Mouse (Mus musculus) liver, embryonic 16.5 days (tissue): ENCODE measurements around the gene Psmd2. TPM values are rescaled to one million over a fixed set of nuclear protein-coding genes. Genes with fewer than 3 reads are reported as not detected.
A peak's percentile ranks its signal among the peaks of the same experiment; 100 is the strongest.

Experiments
- ATAC-seq: fragments of 200-750 bp; cut with Nextera tagmentation; 2 replicates; pipeline ENCODE4 v1.8.0; 2017; ENCODE audit warnings: low read depth, mild to moderate bottlenecking, moderate number of reproducible peaks, moderate library complexity
- H3K27ac ChIP-seq: fragments of 300-500 bp; sonication (generic); 2 replicates; pipeline ENCODE4 v1.5.1; 2014; ENCODE audit warnings: mild to moderate bottlenecking, low read length
- H3K27me3 ChIP-seq: fragments of 300-500 bp; sonication (generic); 2 replicates; pipeline ENCODE4 v1.6.1; 2014; ENCODE audit warnings: low read depth, low read length, mixed read lengths; ENCODE audit not compliant: control insufficient read depth, insufficient read depth
- H3K36me3 ChIP-seq: fragments of 300-500 bp; sonication (generic); 2 replicates; pipeline ENCODE4 v1.6.1; 2014; ENCODE audit warnings: mild to moderate bottlenecking; ENCODE audit not compliant: control insufficient read depth, insufficient read depth
- H3K4me1 ChIP-seq: fragments of 300-500 bp; sonication (generic); 2 replicates; pipeline ENCODE4 v1.6.1; 2014; ENCODE audit warnings: low read depth, low read length, mixed read lengths; ENCODE audit not compliant: control insufficient read depth
- H3K4me2 ChIP-seq: fragments of 300-500 bp; sonication (generic); 2 replicates; pipeline ENCODE4 v1.6.1; 2014; ENCODE audit warnings: low read depth, low read length, mixed read lengths
- H3K4me3 ChIP-seq: fragments of 300-500 bp; sonication (generic); 2 replicates; pipeline ENCODE4 v1.5.1; 2014; ENCODE audit warnings: low read depth, mild to moderate bottlenecking, low read length
- H3K9ac ChIP-seq: fragments of 300-500 bp; sonication (generic); 2 replicates; pipeline ENCODE4 v1.6.1; 2014; ENCODE audit warnings: low read depth, low read length
- H3K9me3 ChIP-seq: fragments of 300-500 bp; sonication (generic); replicated peaks from 2 replicates; pipeline ENCODE4 v1.6.1; 2016; ENCODE audit warnings: low read length; ENCODE audit not compliant: control insufficient read depth
- WGBS: fragments of 180-500 bp; shearing (Covaris S2); extraction: QIAGEN DNeasy Blood & Tissue Kit; methylation state at CpG from one replicate; pipeline ENCODE4 v1.1.7; 2014; ENCODE audit not compliant: insufficient replicate concordance; 5-methylcytosine and 5-hydroxymethylcytosine counted together
- polyA plus RNA-seq: library from polyadenylated mRNA; unstranded; fragments of >200 nt; fragmentation: Nextera tagmentation; extraction: Ambion mirVana; gene quantifications from 2 replicates; pipeline ENCODE4 v1.2.1, GENCODE M21; 2015

The Psmd2 gene
- polyA plus RNA-seq, 1 experiment from 2014 or later = 159 TPM

DNA sequence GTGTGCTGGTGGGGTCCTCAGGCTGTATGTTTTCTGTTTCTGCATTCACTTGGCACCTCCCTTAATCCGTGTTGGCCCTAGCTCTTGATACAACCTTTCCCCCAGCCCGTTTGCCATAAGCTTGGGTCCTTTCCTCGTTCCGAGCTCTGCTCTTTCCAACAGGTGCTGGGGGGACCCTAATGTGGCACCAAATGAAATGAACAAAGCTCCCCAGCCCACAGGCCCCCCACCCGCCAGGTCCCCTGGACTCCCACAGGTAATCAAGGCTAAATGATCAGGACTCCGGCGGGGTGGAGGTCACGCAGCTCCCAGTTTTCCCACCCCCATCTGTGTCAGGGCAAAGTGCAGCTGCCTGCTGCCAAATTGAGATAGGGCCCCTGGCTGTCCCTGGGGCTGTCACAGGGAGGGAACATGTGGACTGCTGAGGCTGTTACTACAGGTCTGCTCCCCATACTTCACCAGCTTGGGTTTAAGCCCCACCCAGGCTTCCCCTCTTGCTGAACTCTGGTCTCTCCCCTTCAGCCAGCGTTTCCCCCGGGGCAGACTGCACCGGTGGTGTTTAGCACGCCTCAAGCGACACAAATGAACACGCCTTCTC, 22.4 kb downstream of the Psmd2 start:
- Histone ChIP-seq H3K27ac (peak overlapping the region; percentile 92), H3K27me3 (no peaks in the 10 kb centered on the region), H3K9me3 (no peaks in the 10 kb centered on the region), H3K4me3 (peak overlapping the region; percentile 93), H3K4me2 (peak overlapping the region; percentile 85), H3K4me1 (peaks cover 49% of the 10 kb centered on the region), H3K9ac (peak overlapping the region; percentile 92), H3K36me3 (peaks cover 32% of the 10 kb centered on the region)
- 2% methylated on average over 14 of the region's 14 CpGs for WGBS
- peak; percentile 73 for ATAC-seq

DNA sequence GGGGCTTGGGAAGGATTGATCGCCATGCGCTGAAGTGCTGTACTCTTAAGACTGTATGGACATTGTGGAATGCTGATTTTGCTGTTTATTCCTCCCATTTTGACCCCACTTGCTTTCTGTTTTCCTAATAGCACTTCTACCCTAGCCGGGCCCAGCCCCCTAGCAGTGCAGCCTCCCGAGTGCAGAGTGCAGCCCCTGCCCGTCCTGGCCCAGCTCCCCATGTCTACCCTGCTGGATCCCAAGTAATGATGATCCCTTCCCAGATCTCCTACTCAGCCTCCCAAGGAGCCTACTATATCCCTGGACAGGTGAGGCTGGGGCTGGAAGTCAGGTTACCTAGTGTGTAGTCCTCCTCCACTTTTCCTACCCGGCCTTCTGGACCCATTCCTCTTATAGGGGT, 23.8 kb downstream of the Psmd2 start:
- ATAC-seq = no peak
- 84% methylated on average over 6 of the region's 6 CpGs for WGBS
- H3K27me3 ChIP-seq = no peaks in the 10 kb centered on the region
- no peaks in the 10 kb centered on the region for H3K9me3 ChIP-seq
- H3K27ac ChIP-seq = 0 out of 2 replicates have a peak overlapping the region, but pooled peaks have one; percentile 17
- 0 out of 2 replicates have a peak overlapping the region, but pooled peaks have one; percentile 16 for H3K9ac ChIP-seq
- H3K4me2 ChIP-seq = peak overlapping the region; percentile 85
- H3K4me3 ChIP-seq = peak overlapping the region; percentile 93
- peaks cover 45% of the 10 kb centered on the region for H3K36me3 ChIP-seq
- H3K4me1 ChIP-seq = peaks cover 49% of the 10 kb centered on the region

DNA sequence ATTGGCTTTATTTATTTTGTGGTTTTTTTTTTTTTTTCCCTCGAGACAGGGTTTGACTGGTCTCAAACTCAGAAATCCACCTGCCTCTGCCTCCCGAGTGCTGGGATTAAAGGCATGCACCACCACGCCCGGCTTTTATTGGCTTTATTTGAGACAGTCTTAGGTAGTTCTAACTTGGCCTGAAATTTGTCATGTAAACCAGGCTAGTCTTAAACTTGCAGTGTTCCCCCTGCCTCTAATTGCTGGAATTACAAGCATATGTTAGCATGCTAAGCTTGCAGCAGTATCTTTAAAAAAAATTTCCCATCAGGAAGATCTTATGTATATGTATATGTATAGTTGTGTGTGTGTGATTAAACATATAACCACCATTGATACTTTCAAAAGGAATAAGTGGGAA, 25.2 kb downstream of the Psmd2 start:
- H3K4me3 ChIP-seq = no peak overlapping the region
- no peak overlapping the region for H3K27ac ChIP-seq
- H3K9me3 ChIP-seq = no peaks in the 10 kb centered on the region
- H3K4me2 ChIP-seq = no peak overlapping the region
- no peak for ATAC-seq
- no peak overlapping the region for H3K9ac ChIP-seq
- H3K4me1 ChIP-seq = peaks cover 49% of the 10 kb centered on the region
- H3K36me3 ChIP-seq = peaks cover 58% of the 10 kb centered on the region
- 74% methylated on average over 4 of the region's 4 CpGs for WGBS
- no peaks in the 10 kb centered on the region for H3K27me3 ChIP-seq

DNA sequence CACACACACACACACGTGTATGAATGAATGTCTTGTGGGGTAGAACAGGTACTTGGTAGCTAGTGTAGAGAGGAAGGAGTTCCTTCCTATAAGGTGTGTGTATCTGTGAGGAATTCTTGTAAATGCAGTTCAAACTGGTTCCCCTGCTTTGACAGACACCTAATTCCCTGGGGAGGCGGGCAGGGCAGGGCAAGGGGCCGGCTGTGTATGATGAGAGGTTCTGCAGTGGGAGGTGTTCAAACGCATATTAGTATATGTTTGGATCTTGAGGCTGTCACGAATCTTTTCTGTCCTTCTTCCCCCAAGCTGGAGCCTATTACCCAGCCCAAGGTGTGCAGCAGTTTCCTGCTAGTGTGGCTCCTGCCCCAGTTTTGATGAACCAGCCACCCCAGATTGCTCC, 25.9 kb downstream of the Psmd2 start:
- no peak overlapping the region for H3K4me3 ChIP-seq
- no peaks in the 10 kb centered on the region for H3K9me3 ChIP-seq
- H3K9ac ChIP-seq = 0 out of 2 replicates have a peak overlapping the region, but pooled peaks have one; percentile 8
- no peak overlapping the region for H3K4me2 ChIP-seq
- no peaks in the 10 kb centered on the region for H3K27me3 ChIP-seq
- ATAC-seq = no peak
- peak overlapping the region; percentile 25; the same call in 1 of the 2 replicates for H3K27ac ChIP-seq
- H3K36me3 ChIP-seq = peaks cover 64% of the 10 kb centered on the region
- peaks cover 44% of the 10 kb centered on the region for H3K4me1 ChIP-seq
- 79% methylated on average over 5 of the region's 5 CpGs for WGBS

DNA sequence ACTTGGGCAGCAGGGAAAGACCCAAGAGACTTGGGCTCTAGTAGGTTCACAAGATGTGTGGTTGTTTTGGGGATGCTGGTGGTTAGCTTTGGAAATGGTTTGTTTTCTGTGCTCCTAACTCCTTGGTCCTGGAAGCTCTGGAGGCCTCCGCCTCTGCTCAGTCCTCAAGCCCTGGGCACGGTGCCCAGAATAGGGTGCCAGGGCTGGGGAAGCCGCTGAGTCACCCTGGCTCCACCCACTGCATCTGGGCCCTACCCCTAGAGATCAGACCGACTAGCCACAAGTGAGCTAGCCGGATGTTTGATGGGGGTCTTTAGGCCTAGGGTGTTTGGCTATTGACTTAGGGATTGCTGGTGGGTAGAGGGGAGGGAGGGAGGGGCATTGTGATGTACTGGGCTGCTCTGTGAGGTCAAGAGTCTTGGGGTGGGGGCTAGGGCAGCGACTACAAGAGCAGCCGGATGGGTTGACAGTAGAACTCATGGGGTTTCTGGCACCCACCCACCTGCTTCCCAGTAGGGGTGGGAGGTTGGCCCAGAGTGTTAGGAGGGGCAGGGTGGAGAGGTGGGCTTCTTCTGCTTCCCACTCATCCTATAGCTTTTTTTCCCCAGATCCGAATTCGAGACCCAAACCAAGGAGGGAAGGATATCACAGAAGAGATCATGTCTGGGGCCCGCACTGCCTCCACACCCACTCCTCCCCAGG, 26.7 kb downstream of the Psmd2 start:
- peak; percentile 73 for ATAC-seq
- Histone ChIP-seq H3K4me1 (peaks cover 43% of the 10 kb centered on the region), H3K27ac (peak overlapping the region; percentile 51)

DNA sequence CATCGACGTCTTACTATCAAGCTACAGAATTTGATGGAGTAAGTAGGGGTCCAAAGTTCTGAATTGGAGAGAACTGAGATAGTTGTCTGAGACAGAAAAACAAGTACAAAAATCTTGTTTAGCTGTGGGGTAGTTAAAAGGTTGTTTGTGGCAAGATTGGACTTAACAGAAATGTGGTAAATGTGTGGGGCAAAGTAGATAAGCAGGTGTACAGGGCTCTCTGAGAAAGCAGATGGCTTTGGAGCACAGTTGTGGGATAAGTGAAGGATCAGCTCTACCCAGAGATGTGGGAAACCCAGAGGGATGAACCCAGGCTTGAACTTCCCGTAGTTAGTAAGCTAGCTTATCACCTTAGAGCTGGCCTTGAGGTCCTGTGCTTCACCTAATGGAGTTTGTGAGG, 39.3 kb downstream of the Psmd2 start:
- no peak overlapping the region for H3K27ac ChIP-seq
- H3K4me1 ChIP-seq = peaks cover 17% of the 10 kb centered on the region
- H3K9me3 ChIP-seq = no peaks in the 10 kb centered on the region
- WGBS = 45% methylated on average over 3 of the region's 3 CpGs
- H3K27me3 ChIP-seq = peaks cover 13% of the 10 kb centered on the region
- no peak for ATAC-seq
- no peak overlapping the region for H3K4me2 ChIP-seq
- H3K36me3 ChIP-seq = peaks cover 48% of the 10 kb centered on the region
- no peak overlapping the region for H3K4me3 ChIP-seq
- no peak overlapping the region for H3K9ac ChIP-seq

More for the DNA sequence above, 26.7 kb downstream of the Psmd2 start:
- WGBS = 53% methylated on average over 10 of the region's 10 CpGs
- Histone ChIP-seq H3K4me2 (peak overlapping the region; percentile 46), H3K9ac (peak overlapping the region; percentile 11; the same call in 1 of the 2 replicates), H3K9me3 (no peaks in the 10 kb centered on the region), H3K36me3 (peaks cover 71% of the 10 kb centered on the region), H3K4me3 (peak overlapping the region; percentile 10; the same call in 1 of the 2 replicates), H3K27me3 (no peaks in the 10 kb centered on the region)

DNA sequence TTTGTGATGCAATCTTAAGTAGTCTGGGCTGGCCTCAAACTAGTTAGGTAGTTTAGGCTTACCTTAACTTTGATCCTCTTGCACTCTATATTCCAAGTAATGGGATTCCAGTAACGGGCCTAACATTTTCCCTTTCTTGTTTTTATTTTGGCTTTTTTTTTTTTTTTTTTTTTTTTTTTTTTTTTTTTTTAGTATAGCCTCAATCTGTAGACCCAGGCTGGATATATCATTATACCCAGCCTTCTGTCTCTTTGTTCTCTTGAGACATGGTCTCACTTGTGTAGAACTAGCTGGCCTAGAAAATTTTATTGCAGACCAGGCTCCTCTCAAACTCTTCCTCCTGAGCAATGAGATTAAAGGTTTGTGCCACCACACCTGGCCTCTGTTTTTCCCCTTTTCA, 40.2 kb downstream of the Psmd2 start:
- Histone ChIP-seq H3K4me1 (peaks cover 21% of the 10 kb centered on the region), H3K9ac (no peak overlapping the region), H3K36me3 (peaks cover 40% of the 10 kb centered on the region), H3K4me2 (no peak overlapping the region), H3K27me3 (peaks cover 21% of the 10 kb centered on the region), H3K9me3 (no peaks in the 10 kb centered on the region), H3K27ac (no peak overlapping the region), H3K4me3 (no peak overlapping the region)
- no peak for ATAC-seq
- 95% methylated on average over 1 of the region's 1 CpGs for WGBS

DNA sequence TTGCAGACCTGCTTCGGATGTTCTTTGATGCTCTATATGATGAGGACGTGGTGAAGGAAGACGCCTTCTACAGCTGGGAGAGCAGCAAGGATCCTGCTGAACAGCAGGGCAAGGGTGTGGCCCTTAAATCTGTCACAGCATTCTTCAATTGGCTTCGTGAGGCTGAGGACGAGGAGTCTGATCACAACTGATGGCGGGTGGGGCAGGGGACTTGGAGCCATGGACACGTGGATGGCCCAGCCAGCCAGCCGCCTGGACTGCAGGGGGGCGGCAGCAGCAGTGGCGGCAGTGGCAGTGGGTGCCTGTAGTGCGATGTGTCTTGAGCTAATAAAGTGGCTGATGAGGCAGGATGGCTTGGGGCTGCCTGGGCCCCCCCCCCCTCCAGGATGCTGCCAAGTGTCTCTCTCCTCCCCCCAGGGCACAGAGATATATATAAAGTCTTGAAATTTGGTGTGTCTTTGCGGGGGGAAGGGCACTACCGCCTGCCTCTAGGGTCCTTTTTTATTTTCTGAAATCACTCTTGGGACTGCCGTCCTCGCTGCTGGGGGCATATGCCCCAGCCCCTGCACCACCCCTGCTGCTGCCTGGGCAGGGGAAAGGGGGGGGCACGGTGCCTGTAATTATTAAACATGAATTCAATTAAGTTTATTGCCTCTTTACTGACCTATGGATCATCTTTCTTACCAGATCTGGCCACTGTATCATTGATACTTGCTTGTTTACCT, 41.0 kb downstream of the Psmd2 start:
- Histone ChIP-seq H3K27me3 (peaks cover 27% of the 10 kb centered on the region), H3K9me3 (no peaks in the 10 kb centered on the region), H3K27ac (no peak overlapping the region), H3K4me2 (peak overlapping the region; percentile 90), H3K36me3 (peaks cover 33% of the 10 kb centered on the region), H3K4me3 (peak overlapping the region; percentile 69; the same call in 1 of the 2 replicates), H3K9ac (peak overlapping the region; percentile 75; the same call in 1 of the 2 replicates), H3K4me1 (peaks cover 21% of the 10 kb centered on the region)
- 58% methylated on average over 16 of the region's 16 CpGs for WGBS
- ATAC-seq = no peak
